Mouse (Mus musculus) neural tube, embryonic 11.5 days (tissue): ENCODE data around the gene Washc2. TPM values are rescaled to one million over a fixed set of nuclear protein-coding genes. Genes with fewer than 3 reads are reported as not detected.
A peak's percentile ranks its signal among the peaks of the same experiment; 100 is the strongest.
"Not testable (repeated sequence)": the region's sequence is repeated elsewhere in the genome, so short reads cannot be mapped to it uniquely, and the experiment has no call there.

Source experiments
- ATAC-seq: fragments of 200-750 bp; cut with Nextera tagmentation; 2 replicates; pipeline ENCODE4 v1.8.0; 2017; ENCODE audit warnings: moderate number of reproducible peaks, mild to moderate bottlenecking, moderate TSS enrichment, moderate library complexity; ENCODE audit not compliant: insufficient read depth, low FRiP score, low TSS enrichment
- DNase-seq: peaks from one replicate; pipeline ENCODE4 v3.0.0-alpha.2; 2015; ENCODE audit warnings: low spot score
- H3K27ac ChIP-seq: fragments of 300-500 bp; sonication (generic); 2 replicates; pipeline ENCODE4 v1.5.1; 2014; ENCODE audit warnings: low read depth, mild to moderate bottlenecking, low read length
- H3K27me3 ChIP-seq: fragments of 300-500 bp; sonication (generic); 2 replicates; pipeline ENCODE4 v1.6.1; 2014; ENCODE audit warnings: mild to moderate bottlenecking, low read length, mixed read lengths; ENCODE audit not compliant: control insufficient read depth, insufficient read depth
- H3K36me3 ChIP-seq: fragments of 300-500 bp; sonication (generic); 2 replicates; pipeline ENCODE4 v1.6.1; 2014; ENCODE audit warnings: mild to moderate bottlenecking, low read length, moderate library complexity, mixed read lengths; ENCODE audit not compliant: control insufficient read depth, insufficient read depth
- H3K4me1 ChIP-seq: fragments of 300-500 bp; sonication (generic); 2 replicates; pipeline ENCODE4 v1.6.1; 2014; ENCODE audit warnings: low read length, mixed read lengths; ENCODE audit not compliant: control insufficient read depth, insufficient read depth
- H3K4me2 ChIP-seq: fragments of 300-500 bp; sonication (generic); 2 replicates; pipeline ENCODE4 v1.6.1; 2014; ENCODE audit warnings: low read depth, mild to moderate bottlenecking, moderate library complexity
- H3K4me3 ChIP-seq: fragments of 300-500 bp; sonication (generic); 2 replicates; pipeline ENCODE4 v1.5.1; 2014; ENCODE audit warnings: low read depth, low read length
- H3K9ac ChIP-seq: fragments of 300-500 bp; sonication (generic); 2 replicates; pipeline ENCODE4 v1.6.1; 2014; ENCODE audit warnings: mild to moderate bottlenecking, low read length
- H3K9me3 ChIP-seq: fragments of 300-500 bp; sonication (generic); 2 replicates; pipeline ENCODE4 v1.6.1; 2016; ENCODE audit warnings: low read length; ENCODE audit not compliant: control insufficient read depth
- WGBS: fragments of 180-500 bp; shearing (Covaris S2); extraction: QIAGEN DNeasy Blood & Tissue Kit; methylation state at CpG from one replicate; pipeline ENCODE4 v1.1.7; 2014; 5-methylcytosine and 5-hydroxymethylcytosine counted together
- polyA plus RNA-seq: library from polyadenylated mRNA; unstranded; fragments of >200 nt; fragmentation: Nextera tagmentation; extraction: Ambion mirVana; gene quantifications from 2 replicates; pipeline ENCODE4 v1.2.1, GENCODE M21; 2014

Washc2 gene
- polyA plus RNA-seq = 52.1 and 64.7 TPM in 2 replicates

DNA sequence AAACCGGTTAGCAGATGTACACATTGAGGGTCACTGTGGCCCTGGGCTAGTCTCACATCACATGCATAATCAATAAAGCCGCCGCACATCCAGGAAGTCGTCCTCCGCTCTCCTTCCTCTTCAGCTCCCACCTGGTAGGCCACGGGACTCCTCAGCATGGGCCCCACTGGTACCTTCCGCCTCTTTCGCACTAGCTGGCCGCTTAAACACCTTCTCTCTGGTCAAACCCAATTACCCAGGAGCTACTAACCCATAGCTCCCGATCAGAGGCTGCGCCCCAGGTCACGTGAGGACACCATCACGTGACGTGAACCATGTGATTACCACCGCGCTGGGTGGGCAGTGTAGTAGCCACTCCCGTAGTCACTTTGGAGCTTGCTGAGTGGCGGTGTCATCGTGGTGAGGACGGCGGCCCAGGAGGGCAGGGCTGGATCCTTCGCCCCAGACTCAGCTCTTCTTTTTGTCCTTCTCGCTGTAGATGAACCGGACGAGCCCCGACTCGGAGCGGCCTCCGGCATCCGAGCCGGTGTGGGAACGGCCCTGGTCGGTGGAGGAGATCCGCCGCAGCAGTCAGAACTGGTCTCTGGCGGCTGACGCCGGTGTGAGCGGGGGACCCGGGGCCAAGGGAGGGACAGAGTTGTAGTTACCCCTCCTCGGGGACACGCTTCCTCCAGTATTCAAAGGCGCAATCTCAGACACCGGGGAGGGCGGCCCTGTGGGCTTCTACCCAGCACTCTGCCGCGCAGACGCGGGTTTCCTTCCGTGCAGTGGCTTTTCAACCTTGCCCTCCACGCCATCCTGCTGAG lies at the start of gene Washc2:
Washc2 (plus strand) TSS at position 310 of the 806 bp plus-strand sequence.
- DNase-seq = peak; percentile 95
- peak within 1 kb of the TSS; percentile 92 for H3K4me2 ChIP-seq

DNA sequence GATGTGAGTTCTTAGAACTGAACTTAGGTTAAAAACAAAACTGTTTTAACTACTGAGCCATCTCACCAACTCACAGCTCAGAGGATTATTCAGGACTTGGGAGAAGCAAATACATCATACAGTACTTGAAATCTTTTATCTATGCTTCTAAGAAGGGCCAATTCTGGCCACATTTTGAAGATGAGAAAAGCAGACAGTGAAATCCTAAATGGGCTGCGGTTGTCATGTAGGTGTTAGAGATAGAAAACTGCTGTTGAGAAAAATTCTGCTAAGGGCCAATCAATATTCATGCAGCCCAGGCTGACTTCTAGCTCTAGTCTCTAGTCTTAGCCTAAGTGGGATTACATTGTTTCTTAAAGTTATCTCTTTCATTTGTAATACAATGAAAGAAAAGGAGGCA lies 41.5 kb upstream of the Washc2 start:
- DNase-seq = no peak

More for the DNA sequence above, at the start of gene Washc2:
- Histone ChIP-seq H3K9me3 (no peaks in the 10 kb centered on the region), H3K27ac (peak within 1 kb of the TSS; percentile 63; the same call in 1 of the 2 replicates), H3K36me3 (no peaks in the 10 kb centered on the region), H3K4me1 (peaks cover 4% of the 10 kb centered on the region), H3K4me3 (peak within 1 kb of the TSS; percentile 81), H3K27me3 (no peaks in the 10 kb centered on the region), H3K9ac (peak within 1 kb of the TSS; percentile 75)
- WGBS = under 1% methylated on average over 50 of the region's 51 CpGs
- ATAC-seq = peak; percentile 99

DNA sequence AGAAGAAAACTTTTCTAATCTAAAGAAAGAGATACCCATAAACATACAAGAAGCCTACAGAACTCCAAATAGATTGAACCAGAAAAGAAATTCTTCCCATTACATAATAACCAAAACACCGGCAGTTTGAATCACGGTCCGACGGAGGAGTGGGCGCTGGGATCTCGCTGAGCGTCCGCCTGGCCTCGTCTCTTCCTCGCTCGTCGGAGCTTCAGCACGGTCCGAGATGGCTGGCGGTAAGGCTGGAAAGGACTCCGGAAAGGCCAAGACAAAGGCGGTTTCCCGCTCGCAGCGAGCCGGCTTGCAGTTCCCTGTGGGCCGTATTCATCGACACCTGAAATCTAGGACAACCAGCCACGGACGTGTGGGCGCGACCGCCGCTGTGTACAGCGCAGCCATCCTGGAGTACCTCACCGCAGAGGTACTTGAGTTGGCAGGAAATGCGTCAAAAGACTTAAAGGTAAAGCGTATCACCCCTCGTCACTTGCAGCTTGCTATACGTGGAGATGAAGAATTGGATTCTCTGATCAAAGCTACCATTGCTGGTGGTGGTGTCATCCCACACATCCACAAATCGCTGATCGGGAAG lies 34.2 kb upstream of the Washc2 start:
- not testable (repeated sequence) for H3K9me3 ChIP-seq, ATAC-seq, H3K27me3 ChIP-seq, H3K4me2 ChIP-seq, H3K4me1 ChIP-seq, H3K9ac ChIP-seq, H3K36me3 ChIP-seq, H3K27ac ChIP-seq, H3K4me3 ChIP-seq, DNase-seq
- WGBS = 66% methylated on average over 35 of the region's 37 CpGs

More for the DNA sequence above, 41.5 kb upstream of the Washc2 start:
- Histone ChIP-seq H3K4me1 (no peaks in the 10 kb centered on the region), H3K9me3 (no peaks in the 10 kb centered on the region), H3K27ac (no peak overlapping the region), H3K4me3 (no peak overlapping the region), H3K36me3 (no peaks in the 10 kb centered on the region), H3K4me2 (no peak overlapping the region), H3K27me3 (no peaks in the 10 kb centered on the region), H3K9ac (no peak overlapping the region)
- no peak for ATAC-seq
- WGBS = 91% methylated on average over 1 of the region's 1 CpGs

DNA sequence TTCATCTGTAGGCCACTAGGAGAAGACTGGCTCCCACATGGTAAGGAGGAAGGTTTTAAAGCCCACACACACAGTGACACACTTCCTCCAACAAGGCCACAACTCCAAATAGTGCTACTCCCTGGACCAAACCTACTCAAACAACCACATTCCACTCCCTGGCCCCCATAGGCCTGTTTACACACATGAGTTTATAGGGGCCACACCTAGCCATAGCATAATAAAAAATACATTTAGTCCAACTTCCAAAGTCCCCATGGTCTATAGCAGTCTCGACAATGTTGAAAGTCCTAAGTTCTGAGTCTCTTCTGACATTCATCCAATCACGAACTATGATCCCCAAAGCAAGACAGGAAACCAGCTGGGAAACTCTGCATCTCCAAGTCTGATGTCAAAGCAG lies 29.5 kb upstream of the Washc2 start:
- H3K27me3 ChIP-seq = no peaks in the 10 kb centered on the region
- H3K9me3 ChIP-seq = no peaks in the 10 kb centered on the region
- no peaks in the 10 kb centered on the region for H3K4me1 ChIP-seq
- no peak for ATAC-seq
- no peak overlapping the region for H3K4me3 ChIP-seq
- H3K27ac ChIP-seq = no peak overlapping the region
- no peak overlapping the region for H3K9ac ChIP-seq
- no peaks in the 10 kb centered on the region for H3K36me3 ChIP-seq
- DNase-seq = no peak
- 85% methylated on average over 2 of the region's 2 CpGs for WGBS
- no peak overlapping the region for H3K4me2 ChIP-seq

DNA sequence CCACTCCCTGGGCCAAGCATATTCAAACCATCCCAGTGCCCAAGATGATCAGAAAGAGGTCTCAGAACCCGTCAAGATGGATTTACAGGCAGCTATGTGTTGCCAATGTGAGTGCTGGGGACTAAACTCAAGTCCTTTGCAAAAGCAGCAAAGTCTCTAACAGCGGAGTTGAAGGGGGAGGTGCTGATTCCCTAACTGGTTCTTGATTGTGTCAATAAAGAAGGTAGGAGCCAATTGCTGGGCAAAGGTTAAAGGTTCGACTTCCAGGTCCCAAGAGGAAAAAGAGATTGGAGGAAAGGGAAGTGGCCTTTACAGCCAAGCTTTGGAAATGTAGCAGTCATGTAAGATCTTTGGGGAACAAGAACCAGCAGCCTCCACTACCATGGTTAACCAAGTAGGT lies 27.1 kb upstream of the Washc2 start:
- no peak overlapping the region for H3K4me3 ChIP-seq
- no peak for ATAC-seq
- H3K9me3 ChIP-seq = no peaks in the 10 kb centered on the region
- H3K4me2 ChIP-seq = no peak overlapping the region
- no peaks in the 10 kb centered on the region for H3K4me1 ChIP-seq
- no peak for DNase-seq
- no peak overlapping the region for H3K9ac ChIP-seq
- H3K27me3 ChIP-seq = no peaks in the 10 kb centered on the region
- H3K27ac ChIP-seq = no peak overlapping the region
- no peaks in the 10 kb centered on the region for H3K36me3 ChIP-seq
- 59% methylated on average over 3 of the region's 3 CpGs for WGBS

- H3K27ac ChIP-seq = no peak overlapping the region
- H3K4me3 ChIP-seq = no peak overlapping the region
- no peaks in the 10 kb centered on the region for H3K36me3 ChIP-seq
- 92% methylated on average over 5 of the region's 5 CpGs for WGBS
- H3K4me1 ChIP-seq = no peaks in the 10 kb centered on the region
- no peak for ATAC-seq
- no peaks in the 10 kb centered on the region for H3K27me3 ChIP-seq
- no peak overlapping the region for H3K9ac ChIP-seq
- H3K9me3 ChIP-seq = no peaks in the 10 kb centered on the region
- no peak overlapping the region for H3K4me2 ChIP-seq
- no peak for DNase-seq
Measured at GRCm38 (mm10) chr6:116183509-116183908, 24.3 kb upstream of the Washc2 start.

GRCm38 (mm10) chr6:116186485-116186884 lies 21.4 kb upstream of the Washc2 start:
- Histone ChIP-seq H3K9me3 (no peaks in the 10 kb centered on the region), H3K27ac (no peak overlapping the region), H3K4me1 (no peaks in the 10 kb centered on the region), H3K9ac (no peak overlapping the region), H3K27me3 (no peaks in the 10 kb centered on the region), H3K4me2 (no peak overlapping the region), H3K36me3 (no peaks in the 10 kb centered on the region), H3K4me3 (no peak overlapping the region)
- ATAC-seq (no peak), DNase-seq (no peak)
- WGBS = 54% methylated on average over 2 of the region's 2 CpGs

GRCm38 (mm10) chr6:116189417-116189816 lies 18.4 kb upstream of the Washc2 start:
- DNase-seq (no peak), ATAC-seq (no peak)
- Histone ChIP-seq H3K4me1 (peaks cover 7% of the 10 kb centered on the region), H3K4me3 (no peak overlapping the region), H3K36me3 (no peaks in the 10 kb centered on the region), H3K27ac (no peak overlapping the region), H3K9ac (no peak overlapping the region), H3K4me2 (no peak overlapping the region), H3K27me3 (no peaks in the 10 kb centered on the region), H3K9me3 (no peaks in the 10 kb centered on the region)
- 79% methylated on average over 1 of the region's 1 CpGs for WGBS
